Mouse (Mus musculus): ENCODE measurements around the gene Kif26b.

Kif26b gene

DNA sequence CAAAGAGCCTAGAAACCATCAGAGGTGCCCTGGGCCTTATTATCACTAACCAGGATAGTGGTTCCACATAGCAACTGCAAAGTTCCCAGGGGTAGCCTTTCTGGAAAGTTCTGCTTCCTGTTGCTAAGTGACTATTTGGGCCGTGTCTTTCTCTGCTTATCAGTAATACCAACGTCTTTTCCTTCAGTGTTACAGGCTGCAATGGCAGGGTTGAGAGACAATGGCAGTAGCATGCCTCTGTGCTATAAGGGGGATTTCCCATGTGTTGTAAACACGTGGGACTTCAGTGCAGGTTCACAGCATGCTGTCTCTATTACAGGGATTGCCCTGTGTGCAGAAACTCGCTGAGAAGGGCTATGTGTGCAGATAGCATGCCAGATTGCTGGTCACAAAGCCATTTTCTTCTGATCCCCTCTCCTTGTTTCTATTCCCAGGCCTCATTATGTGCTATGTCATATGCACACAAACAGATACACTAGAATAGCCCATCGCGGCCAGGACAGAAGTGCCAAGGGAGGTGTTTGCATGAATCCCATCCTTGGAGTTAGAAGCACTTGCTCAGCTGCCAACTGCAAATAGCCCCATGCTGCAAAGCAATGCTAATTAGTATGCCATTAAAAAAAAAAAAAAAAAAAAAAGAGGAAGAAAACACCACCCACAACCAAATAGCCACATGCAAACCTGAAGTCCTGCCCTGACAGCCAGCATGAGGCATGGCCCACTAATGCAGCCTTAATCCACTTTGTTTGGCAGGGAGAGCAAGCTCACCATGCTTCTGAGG lies 384.2 kb downstream of the Kif26b start:
- in situ Hi-C loops (cut with MboI, MseI): no loop called here

DNA sequence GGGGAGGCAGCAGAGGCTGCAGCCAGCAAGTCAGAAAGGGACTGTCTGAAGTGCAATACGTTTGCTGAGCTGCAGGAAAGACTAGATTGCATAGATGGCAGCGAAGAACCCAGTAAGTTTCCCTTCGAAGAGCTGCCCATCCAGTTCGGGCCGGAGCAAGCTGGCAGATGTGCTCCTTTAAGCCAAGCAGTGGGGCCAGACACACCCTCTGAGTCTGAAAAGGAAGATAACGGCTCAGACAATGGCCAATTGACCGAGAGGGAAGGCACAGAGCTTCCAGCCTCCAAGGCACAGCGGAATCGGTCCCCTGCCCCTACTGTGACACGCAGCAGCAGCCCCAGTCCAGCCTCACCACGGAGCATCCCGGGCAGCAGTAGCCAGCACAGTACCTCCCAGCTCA lies 386.1 kb downstream of the Kif26b start:
- in situ Hi-C loops (cut with MboI, MseI): no loop called here

DNA sequence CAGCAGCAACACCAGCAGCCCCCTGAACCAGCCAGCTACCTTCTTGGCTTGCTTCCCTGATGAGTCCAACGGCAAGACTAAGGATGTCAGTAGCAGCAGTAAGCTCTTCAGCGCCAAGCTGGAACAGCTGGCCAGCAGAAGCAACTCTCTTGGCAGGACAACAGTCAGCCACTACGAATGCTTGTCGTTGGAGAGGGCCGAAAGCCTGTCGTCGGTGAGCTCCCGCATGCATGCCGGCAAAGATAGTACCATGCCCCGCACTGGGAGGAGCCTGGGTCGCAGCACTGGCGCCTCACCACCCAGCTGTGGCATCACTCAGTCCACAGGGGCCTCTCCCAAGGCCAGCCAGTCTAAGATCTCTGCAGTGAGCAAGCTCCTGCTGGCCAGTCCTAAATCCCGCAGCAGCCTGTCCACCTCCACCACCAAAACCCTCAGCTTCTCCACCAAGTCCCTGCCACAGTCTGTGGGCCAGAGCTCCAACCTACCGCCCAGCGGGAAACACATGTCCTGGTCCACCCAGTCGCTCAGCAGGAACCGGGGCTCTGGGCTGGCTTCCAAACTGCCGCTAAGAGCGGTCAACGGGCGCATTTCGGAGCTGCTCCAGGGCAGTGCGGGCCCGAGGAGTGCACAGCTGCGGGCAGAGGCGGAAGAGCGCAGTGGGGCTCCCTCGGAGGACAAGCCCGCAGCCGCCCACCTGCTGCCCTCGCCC lies 388.4 kb downstream of the Kif26b start:
- in situ Hi-C loops (cut with MboI, MseI): no loop called here

DNA sequence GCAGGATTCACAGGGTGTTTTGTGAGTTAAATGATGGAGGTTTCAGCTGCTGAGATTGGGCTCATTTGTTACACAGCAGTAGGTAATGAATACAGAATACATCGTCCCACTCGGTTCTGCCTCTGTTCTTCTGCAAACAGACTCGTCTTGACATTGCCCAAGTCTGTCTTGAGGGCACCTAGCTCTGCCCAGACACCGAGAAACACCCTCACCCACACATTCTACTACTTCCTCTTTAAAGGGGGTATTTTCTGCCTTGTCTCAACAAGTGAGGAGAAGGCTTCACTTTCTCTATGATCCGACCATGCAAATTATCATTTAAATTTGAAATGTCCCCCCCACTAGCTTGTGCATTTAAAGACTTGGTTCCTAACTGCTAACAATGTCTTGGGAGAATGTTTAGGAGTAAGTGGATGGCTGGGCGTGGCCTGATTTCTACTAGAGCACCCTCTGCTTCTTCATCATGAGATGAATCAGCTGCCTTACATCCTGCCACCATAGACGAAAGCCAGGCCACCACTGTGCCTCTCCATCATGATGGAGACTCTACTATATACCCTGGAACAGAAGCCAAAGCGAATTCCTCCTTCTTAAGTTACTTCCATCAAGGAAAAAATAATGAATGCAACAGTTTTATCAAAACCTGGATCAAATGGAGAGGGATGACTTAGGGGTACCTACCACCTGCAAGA lies 395.7 kb downstream of the Kif26b start:
- in situ Hi-C loops (cut with MboI, MseI): no loop called here

DNA sequence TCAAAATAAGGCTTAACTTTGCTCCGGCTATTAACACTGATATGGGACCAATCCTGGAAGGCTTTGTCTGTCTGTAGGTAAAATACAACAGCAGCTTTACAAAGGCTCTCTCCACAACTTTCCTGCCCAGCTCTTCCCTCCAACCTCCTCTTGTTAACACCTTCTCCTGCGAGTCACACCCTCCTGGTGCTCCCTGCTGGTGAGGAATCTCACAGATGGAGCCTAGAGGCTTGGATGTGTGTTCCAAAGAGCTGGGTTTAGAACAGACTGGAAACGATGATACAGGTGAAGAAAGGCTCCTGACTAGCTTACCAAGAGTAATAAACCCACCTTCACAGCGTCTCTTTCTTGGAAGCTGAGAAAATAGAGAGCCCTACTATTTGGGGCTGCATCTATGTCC lies 400.6 kb downstream of the Kif26b start:
- in situ Hi-C loops (cut with MboI, MseI): no loop called here

DNA sequence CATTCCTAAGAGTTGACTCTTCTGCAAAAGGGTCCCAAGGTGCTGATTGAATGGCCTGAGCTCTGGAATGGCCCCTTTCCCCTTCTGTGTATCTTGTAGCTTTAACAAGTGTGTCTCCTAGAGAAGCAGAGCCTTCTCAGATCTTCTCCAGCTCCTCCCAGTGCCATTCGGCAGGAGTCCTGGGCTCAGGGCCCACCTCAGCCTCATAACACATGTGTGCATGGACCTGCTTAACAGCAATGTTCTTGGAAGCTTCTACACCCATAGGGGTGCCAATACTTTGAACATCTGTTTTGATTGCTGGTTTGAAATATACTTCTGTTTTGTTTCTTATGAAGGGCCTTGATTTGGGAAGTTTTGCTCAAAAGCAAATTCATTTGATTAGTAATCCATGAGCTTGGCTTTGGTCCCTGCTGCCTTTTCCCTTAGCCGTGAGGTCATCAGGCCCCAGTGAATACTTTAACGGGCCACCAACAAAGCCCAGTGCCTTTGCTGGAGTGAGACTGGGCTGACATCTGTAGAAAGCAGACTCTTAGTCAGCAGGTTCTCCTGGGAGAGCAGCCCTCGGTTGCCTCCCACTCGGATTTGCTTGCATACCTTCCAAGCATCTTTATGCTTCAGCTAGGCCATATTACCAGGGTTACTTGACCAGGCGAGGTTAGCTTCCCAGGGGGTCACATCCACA lies 405.2 kb downstream of the Kif26b start:
- in situ Hi-C loops (cut with MboI, MseI): no loop called here

DNA sequence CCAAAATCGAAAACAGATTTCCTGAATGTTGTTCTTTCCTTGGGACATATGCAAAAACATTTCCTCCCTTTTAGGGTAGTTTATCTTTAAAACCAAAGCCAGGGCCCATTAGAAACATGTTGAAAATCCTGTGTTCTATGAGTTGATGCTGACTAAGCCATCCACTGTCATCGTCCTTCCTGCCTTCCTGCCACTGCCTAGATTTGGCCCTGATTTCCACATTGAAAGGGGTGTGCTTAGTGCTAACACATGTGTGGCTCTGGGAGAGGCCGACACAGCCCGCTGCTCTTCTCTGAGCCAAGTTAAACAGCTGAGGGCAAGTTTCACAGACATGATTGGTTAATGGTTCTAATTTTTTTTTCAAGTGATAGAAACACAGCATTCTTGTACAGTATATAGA lies 407.5 kb downstream of the Kif26b start:
- in situ Hi-C loops (cut with MboI, MseI): no loop called here

DNA sequence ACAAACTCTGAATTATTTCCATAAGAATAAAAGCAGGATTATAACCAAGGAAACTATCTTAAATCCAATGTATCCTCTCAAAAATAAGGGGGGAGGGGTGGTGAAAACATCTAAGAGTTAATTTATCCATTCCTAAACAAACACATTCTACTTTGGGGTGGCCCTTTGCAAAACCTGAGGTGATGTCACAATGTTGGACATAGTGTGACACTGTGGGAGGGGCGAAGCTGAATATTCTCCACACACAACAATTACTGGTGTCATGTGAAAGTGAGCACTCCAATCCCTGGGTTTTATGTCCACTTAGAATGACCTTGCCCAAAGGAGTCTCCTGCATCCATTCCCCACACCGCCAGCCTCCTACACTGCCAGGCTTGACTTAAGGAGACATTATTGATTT lies 408.1 kb downstream of the Kif26b start:
- in situ Hi-C loops (cut with MboI, MseI): no loop called here

DNA sequence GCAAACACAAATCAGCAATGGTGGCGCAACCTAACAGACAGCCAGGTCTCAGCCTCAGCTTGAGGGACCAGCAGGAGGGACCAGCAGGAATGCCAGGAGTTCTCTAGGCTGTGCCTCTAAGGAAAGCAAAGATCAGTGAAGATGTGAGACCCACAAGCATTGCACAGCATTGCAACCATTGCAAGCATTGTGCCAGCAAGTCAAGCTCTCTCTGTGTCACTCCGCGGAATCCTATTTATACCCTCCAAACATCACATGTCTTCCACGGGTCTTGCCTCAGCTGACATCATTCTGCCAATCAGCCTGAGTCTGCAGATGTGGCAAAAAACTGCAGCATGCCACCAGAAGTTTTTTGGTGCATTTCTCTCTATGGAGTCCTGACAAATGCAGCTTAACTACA lies 411.4 kb downstream of the Kif26b start:
- in situ Hi-C loops (cut with MboI, MseI): no loop called here

DNA sequence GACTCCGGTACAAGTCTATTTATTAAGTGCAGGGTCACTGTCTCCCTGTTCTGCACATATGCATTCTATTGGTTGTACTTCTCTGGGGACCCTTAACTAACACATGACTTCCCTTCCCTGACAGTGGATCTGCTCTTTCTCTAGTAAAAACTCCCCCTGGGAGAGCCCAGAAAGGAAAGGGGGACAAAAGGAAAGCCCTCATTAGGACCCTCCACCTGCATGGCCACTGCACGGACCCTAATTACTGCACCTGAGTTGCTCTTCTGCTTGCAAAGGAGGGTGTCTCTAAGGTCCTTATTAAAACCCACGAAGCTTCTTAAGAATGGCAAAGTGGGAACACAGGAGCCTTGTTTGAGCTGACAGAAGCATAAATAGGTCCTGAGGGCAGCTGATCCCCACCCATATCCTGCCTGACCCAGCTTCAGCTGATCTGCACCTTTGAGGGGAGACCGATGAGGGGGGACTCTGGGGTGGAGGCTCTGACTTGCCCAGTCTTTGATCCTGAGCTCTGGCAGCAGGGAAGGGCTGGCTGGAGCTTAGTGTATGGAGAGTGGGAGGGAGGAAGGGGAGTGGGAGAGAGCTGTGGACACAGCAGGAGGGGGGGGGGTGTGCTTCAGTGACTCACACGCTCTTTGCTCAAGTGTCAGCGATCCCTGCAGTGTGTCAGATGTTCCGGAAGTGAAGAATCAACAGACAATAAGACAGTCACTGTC lies 413.5 kb downstream of the Kif26b start:
- in situ Hi-C loops (cut with MboI, MseI): no loop called here

DNA sequence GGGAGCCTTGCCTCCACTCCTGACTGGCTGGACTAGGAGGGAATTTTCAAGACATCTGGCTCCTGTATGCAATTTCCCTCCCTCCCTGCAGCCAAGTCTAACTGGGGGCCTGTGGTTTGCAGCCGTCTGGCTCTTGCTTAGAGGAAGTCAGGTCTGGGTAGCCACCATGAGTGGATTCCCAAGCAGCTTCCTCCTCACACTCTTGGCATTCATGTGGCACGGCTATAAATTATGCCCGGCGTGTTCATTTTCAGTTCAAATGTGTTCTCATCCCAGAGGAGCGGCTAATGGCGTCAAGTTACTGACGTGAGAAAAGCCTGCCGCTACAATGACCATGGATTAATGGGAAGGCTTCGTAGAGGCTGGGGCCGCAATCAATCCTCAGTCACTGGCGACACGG lies 424.0 kb downstream of the Kif26b start:
- in situ Hi-C loops (cut with MboI, MseI): no loop called here

DNA sequence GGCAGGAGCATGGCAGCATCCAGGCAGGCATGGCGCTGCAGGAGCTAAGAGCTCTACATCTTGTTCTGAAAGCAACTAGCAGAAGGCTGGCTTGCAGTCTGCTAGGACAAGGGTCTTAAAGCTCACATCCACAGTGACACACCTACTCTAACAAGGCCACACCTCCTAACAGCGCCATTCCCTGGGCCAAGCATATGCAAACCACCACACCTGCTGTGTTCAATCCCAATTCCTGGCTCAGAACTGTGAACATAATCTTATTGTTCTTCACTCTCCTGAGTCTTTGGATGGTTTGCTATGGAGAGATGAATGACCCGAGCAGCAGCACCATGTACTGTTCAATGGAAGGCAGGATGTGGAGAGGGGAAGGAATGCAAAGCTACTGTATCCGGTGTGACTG lies 429.7 kb downstream of the Kif26b start:
- in situ Hi-C loops (cut with MboI, MseI): no loop called here

DNA sequence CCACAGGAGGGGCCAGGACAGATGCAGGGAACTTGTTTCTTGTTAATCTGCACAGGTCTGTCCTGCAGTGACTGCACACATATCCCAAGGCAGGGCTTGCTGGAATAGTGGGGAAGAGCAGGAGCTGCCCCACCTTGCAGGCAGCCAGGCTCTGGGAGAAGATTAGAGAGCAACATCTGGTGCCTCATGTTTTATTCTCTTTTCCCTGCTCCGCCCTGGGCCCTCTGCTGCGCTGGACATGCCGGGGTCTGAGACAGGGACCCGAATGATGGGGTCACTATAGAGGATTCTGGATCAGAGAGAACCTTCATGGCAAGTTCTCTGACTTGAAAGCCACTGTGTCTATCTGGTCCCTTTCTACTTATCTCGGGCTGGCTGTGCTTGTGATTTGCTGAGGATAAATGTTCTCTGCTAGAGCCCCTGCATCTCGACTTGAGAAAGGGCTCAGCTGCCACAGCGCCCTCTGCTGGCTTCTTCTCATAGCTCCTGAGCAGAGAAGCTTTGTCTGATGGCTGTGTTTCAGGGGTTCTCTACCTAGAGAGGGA lies 431.2 kb downstream of the Kif26b start:
- in situ Hi-C loops (cut with MboI, MseI): no loop called here

DNA sequence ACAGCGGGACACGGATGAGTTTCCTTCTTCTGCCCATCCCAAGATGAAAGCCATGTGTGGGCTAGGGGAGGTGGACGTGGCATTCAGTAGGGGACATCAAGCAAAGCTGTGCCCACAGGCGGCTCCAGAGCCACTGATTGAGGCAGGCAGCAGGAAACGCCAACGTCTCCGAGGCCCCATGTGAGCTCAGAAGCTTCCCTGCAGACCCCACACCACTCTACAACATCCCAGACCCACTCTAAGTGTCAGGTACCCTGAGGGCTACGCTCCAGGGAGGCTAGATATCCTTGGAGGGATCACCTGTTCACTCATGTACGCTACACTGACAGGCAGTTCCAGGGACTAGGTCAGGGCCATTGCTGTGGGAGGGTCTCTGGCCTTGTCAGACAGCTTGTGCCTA lies 432.7 kb downstream of the Kif26b start:
- in situ Hi-C loops (cut with MboI, MseI): no loop called here

DNA sequence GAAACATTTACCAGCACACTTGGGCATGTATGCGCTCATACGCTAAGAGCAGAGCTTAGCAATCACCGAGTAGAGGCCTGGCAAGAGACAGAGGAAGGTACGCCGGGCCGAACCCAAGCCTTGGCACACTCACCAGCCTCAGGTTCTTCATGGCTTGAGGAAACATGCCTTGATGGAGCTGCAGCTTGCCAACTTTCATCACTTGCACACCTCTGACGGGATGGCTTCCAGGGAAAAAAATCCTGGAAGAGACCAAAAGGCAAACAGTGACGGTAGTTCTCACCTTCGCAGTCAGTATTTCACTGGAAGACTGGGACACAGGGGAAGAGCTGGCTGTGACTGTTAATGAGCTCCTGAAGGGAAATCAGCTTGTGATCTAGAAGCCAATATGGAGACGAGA lies 443.1 kb downstream of the Kif26b start:
- in situ Hi-C loops (cut with MboI, MseI): no loop called here

DNA sequence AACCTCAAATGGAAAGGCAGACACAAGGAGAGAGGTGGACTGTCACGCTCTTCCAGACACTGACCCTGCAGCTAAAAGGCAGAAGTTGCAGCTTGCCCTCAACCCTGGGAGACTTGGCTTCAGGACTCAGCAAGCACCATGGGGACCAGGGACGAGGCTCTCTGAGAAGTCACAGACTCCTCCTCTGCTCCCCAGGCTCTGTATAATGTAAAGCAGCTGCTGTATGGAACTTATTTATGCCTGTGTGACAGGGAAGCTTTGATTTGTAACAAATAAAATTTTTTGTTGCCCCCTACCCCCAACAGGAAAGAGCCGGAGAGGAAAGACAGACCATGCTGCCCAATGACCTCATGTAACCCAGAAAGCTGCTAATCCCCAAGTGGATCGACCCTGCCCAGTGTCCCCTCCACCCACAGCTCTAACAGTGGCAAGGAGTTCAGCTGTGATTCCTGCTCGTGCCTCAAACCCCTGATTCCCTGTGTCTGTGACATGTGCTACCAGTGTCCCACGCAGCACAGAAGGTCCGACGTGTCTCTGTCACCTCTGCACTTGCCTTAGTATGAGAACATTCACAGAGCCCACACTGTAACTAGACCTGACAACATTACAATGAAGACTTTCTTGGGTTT lies 449.8 kb downstream of the Kif26b start:
- in situ Hi-C loops (cut with MboI, MseI): no loop called here

DNA sequence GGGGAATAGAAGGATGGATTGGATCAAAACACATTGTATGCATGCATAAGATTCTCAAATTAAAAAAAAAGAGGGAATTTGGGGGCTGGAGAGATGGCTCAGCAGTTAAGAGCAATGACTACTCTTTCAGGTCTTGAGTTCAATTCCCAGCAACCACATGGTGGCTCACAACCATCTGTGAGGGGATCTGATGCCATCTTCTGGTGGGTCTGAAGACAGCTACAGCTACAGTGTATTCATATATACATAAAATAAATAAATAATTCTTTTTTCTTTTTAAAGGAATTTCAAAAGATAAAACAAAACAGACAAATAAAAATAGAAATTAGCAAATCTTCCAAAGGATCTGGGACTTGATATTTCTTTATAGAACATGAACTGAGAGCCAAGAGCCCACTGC lies 451.3 kb downstream of the Kif26b start:
- in situ Hi-C loops (cut with MboI, MseI): no loop called here

DNA sequence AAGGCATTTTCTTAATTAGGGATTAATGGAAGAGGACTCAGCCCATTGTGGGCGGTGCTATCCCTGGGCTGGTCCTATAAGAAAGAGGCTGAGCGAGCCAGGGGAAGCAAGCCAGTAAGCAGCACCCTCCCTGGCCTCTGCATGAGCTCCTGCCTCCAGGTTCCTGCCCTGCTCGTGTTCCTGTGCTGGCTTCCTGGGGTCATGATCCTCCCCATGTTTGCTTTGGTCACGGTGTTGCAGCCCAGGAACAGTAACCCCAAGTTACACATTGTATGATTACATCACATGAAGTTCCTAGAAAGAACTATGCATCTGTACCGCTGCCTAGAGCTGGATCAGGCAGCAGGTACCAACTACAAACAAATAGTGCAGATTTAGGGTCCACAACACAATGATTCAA lies 452.7 kb downstream of the Kif26b start:
- in situ Hi-C loops (cut with MboI, MseI): no loop called here

DNA sequence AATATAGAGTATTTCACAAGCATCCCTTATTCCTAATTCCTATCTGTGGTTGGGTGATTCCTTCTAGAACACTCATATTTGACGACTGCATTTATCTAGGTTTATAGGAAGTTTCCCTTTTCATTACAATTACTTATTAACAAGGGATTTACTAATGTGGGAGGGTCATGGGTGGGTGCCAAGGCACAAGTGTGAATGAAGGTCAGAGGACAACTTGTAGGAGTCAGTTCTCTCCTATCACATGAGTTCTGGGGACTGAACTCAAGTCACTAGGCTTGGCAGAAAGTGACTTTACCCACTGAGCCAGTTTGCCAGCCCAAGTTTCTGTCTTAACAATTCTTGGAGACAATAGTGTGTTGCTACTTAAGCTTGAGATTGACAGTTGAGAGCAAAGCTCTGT lies 459.3 kb downstream of the Kif26b start:
- in situ Hi-C loops (cut with MboI, MseI): no loop called here

All from T-helper 1 cell (primary cell).